Mouse (Mus musculus) spleen, postnatal 14 days (tissue): ENCODE measurements around the gene Zfp526.

Experiments used
- DNase-seq, 2 experiments: peaks; one replicate each; pipeline ENCODE4 v3.0.0; 2021 to 2022; ENCODE audit warnings: low spot score in 2 of 2

Zfp526 gene

GRCm38 (mm10) chr7:25209161-25209622 lies 12.0 kb upstream of the Zfp526 start:
- DNase-seq, result no peak

- no peak for DNase-seq
Observed at GRCm38 (mm10) chr7:25210482-25210881, 10.7 kb upstream of the Zfp526 start.

GRCm38 (mm10) chr7:25213099-25213498 lies 8.1 kb upstream of the Zfp526 start:
- no peak for DNase-seq

- no peak for DNase-seq
Observed at GRCm38 (mm10) chr7:25214172-25214571, 7.1 kb upstream of the Zfp526 start.

- no peak for DNase-seq
Observed at GRCm38 (mm10) chr7:25217653-25218395, 3.4 kb upstream of the Zfp526 start.

GRCm38 (mm10) chr7:25218705-25219415 lies 2.4 kb upstream of the Zfp526 start:
- DNase-seq, result peak; percentile 32 to 53

- no peak for DNase-seq
Observed at GRCm38 (mm10) chr7:25219416-25219750, 1.8 kb upstream of the Zfp526 start.

GRCm38 (mm10) chr7:25219756-25220456 lies 1.3 kb upstream of the Zfp526 start:
- DNase-seq, result peak; percentile 95 to 96

- no peak for DNase-seq
Observed at GRCm38 (mm10) chr7:25220457-25221101, 646 bp upstream of the Zfp526 start, which contains the start of gene Dedd2. TSS of gene Dedd2 (minus strand) at chr7:25220615.

- no peak for DNase-seq
Observed at GRCm38 (mm10) chr7:25222275-25222967, 1.2 kb downstream of the Zfp526 start.

GRCm38 (mm10) chr7:25227523-25228300 lies 6.5 kb downstream of the Zfp526 start:
- DNase-seq, result no peak

- DNase-seq, result no peak
Observed at GRCm38 (mm10) chr7:25230690-25231285, 9.6 kb downstream of the Zfp526 start.

GRCm38 (mm10) chr7:25232101-25232648 lies 10.9 kb downstream of the Zfp526 start:
- DNase-seq, result no peak

- DNase-seq, result no peak
Observed at GRCm38 (mm10) chr7:25233061-25233460, 11.8 kb downstream of the Zfp526 start.

GRCm38 (mm10) chr7:25235526-25235925 lies 14.3 kb downstream of the Zfp526 start:
- no peak for DNase-seq

GRCm38 (mm10) chr7:25237249-25238014 lies 16.2 kb downstream of the Zfp526 start, which contains the start of gene Gsk3a:
TSS of gene Gsk3a (minus strand) at chr7:25237851.
- peak; percentile 93 to 98 for DNase-seq

- peak; percentile 78 to 85 for DNase-seq
Observed at GRCm38 (mm10) chr7:25238015-25238706, 16.9 kb downstream of the Zfp526 start.
